Mouse (Mus musculus) gastrocnemius, postnatal 10 days (tissue): ENCODE results near the gene Slc6a19. TPM values are rescaled to one million over a fixed set of nuclear protein-coding genes. Genes with fewer than 3 reads are reported as not detected.

Experiments used
- DNase-seq: peaks from one replicate; pipeline ENCODE4 v3.0.0; 2021; ENCODE audit warnings: mixed read lengths
- total RNA-seq, 2 experiments: library from RNA; stranded (reverse); gene quantifications; 2 replicates each; pipeline ENCODE4 v1.2.3; 2021

Slc6a19 gene
- total RNA-seq, 2 experiments from 2014 or later = not detected

- no peak for DNase-seq
Observed at GRCm38 (mm10) chr13:73658953-73659352, 45.7 kb downstream of the Slc6a19 start.

GRCm38 (mm10) chr13:73654976-73655375 lies 49.7 kb downstream of the Slc6a19 start:
- DNase-seq = no peak

- DNase-seq = no peak
Observed at GRCm38 (mm10) chr13:73653266-73653665, 51.4 kb downstream of the Slc6a19 start.

GRCm38 (mm10) chr13:73646397-73647087 lies 58.1 kb downstream of the Slc6a19 start:
- DNase-seq = peak; percentile 21

GRCm38 (mm10) chr13:73641296-73641695 lies 63.4 kb downstream of the Slc6a19 start:
- DNase-seq = no peak

- DNase-seq = no peak
Observed at GRCm38 (mm10) chr13:73637826-73638225, 66.8 kb downstream of the Slc6a19 start.

GRCm38 (mm10) chr13:73631837-73632236 lies 72.8 kb downstream of the Slc6a19 start:
- no peak for DNase-seq

Other genes starting within 250 kb of the Slc6a19 start
- gene Lpcat1, start 237.7 kb downstream of the Slc6a19 start, total RNA-seq = 10 to 100 TPM; 10.1 to 14.8 TPM
- gene Slc6a3, start 168.1 kb downstream of the Slc6a19 start, total RNA-seq = not detected
- 10 to 100 TPM; 56.7 to 58.7 TPM for gene Clptm1l, start 100.9 kb downstream of the Slc6a19 start, total RNA-seq
- gene Tert, start 78.0 kb downstream of the Slc6a19 start, total RNA-seq = under 1 TPM; 0.70 to 0.79 TPM
- under 1 TPM; 0.28 to 0.86 TPM for gene Slc6a18, start 26.8 kb downstream of the Slc6a19 start, total RNA-seq
- 1 to 10 TPM; 5.5 to 7.7 TPM for gene Slc12a7, start 28.2 kb upstream of the Slc6a19 start, total RNA-seq
- 1 to 10 TPM; 3.5 to 3.9 TPM for gene Nkd2, start 142.8 kb upstream of the Slc6a19 start, total RNA-seq
- gene Trip13, start 232.9 kb upstream of the Slc6a19 start, total RNA-seq = 1 to 10 TPM; 2.2 to 2.9 TPM
- gene Brd9, start 232.9 kb upstream of the Slc6a19 start, total RNA-seq = 10 to 100 TPM; 15.4 to 19.0 TPM